Mouse (Mus musculus) layer of hippocampus, adult 18-20 months (tissue): ENCODE data around the gene Rtf1. TPM values are rescaled to one million over a fixed set of nuclear protein-coding genes. Genes with fewer than 3 reads are reported as not detected.

ENCODE experiments used
- DNase-seq, 2 experiments: peaks; one replicate each; pipeline ENCODE4 v3.0.0; 2022; ENCODE audit warnings: low spot score in 2 of 2
- total RNA-seq, 2 experiments: library from RNA; stranded (reverse); gene quantifications; 2 replicates each; pipeline ENCODE4 v1.2.3; 2021

Gene Rtf1
- total RNA-seq, 2 experiments from 2014 or later: 60.9 to 61.1 TPM

DNA sequence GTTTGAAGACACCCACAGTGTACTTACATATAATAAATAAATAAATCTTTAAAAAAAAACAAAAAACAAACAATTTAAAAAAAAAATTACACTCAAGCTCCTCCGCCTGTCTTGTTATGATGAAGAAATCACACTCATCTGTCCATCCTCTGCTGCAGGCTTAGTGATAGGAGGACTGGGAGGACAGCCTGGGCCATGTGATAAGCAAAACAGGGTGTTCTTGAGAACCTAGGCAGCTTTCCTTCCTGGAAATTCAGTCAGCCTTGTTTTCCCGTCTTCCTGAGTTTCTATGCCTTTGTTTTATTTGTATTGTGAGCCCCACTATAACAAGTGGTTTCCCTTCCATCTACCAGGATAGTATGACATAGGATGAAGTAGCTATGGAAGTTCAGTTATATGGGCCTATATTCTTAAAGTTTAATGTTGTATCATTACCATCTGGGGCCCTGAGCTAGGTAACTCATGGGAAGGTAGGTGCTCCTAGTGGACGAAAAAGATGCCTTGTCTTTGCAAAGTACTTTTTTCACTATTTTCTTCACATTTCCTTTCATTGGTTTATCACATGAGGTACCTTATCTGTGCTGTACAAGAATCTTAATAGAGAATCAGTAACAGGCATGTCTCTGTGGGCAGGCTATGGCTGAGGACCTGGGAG lies 53.0 kb downstream of the Rtf1 start:
- no peak for DNase-seq

DNA sequence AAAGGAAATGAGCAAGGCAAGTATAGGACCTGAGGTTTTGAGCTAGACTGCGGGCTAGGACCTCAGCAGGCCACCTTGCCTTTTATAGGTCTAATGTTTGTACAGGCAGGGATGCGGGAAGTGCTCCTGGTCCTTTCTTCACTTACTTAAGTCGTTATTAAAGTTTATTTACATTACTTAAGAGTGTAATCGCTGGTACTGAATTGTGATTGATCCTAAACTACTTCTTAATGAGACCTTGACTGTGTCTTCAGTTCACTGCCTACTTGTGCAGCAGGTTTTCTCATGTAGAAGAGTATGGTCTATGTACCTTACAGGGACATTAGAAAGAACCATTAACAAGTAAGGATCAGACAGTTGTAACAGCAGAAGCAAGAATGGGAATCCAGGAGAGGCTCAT lies 55.9 kb downstream of the Rtf1 start:
- no peak for DNase-seq

DNA sequence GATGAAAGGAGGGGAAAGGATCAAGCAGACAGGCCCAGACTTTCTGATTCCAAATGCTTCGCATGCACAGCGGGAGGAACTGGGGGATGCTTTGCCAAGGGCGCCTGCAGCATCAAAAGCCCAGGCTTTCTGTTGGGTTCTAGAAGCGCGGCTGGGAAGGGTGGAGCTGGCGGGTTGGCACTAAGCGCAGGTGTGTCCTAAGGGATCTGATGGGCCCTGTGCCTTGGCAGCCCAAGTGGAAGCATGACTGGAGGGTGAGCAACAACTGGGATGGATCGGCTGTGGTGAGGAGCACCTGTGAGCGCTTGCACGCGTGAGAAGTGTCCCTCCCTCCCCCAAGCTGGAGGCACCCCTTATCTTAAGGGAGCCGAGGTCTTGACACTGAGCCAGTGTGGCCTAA lies 62.3 kb downstream of the Rtf1 start:
- no peak for DNase-seq

DNA sequence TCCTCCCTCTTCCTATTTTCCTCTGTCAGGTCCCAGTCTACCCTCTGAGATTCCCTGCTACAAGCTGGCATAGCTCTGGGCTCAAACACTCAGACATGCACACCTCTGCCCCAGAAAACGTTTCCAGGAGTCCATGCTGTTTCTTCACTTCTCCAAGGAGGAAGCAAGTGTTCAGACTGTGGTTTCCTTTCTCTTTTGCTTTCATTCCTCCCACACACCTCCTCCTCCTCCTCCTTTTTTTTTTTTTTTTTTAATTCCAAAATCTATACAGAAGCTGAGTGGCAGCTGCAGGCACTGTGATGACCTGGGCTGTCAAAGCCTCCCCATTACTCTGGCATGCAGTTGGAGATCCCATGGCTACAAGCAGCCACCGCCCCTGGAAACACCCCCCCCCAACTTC lies 65.7 kb downstream of the Rtf1 start:
- DNase-seq: no peak

DNA sequence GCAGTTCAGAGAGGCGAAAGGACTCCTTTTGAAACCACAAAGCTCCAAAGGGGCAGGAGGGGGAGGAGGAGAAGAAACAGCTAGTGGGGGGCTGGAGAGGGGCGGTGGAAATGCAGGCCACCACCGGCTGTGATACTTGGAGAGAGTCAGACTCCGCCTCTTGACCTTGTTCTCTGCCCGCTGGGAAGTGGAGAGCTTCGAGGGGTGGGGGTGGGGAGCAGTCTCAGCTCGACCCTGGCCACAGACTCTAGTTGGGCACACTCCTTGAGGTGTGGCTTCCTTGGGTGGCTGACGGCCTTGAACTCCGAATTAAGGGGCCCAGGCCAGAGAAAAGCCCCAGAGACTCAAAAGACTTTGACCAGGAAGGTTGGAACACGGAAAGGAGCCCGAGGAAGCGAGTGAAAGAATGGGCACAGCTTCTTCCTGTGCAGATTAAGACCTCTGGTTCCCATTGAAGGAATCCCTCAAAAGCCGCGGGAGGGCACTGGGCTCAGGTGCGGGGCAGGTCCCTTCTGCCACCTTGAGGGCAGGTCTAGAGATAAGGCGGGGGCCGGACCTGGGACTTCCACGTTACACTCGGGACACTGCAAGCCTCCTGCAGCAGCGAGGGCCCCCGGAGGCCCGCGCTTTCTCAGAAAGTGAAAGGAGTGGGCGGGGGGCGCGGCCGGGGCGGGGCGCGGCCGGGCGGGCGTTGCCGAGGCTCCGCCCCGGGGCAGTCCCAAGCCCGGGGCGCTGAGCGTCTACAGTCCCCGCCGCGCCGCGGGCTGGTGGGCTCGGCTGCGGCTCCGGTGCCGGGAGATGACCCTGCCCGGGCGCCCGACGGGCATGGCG lies 66.9 kb downstream of the Rtf1 start, which contains the start of gene Itpka:
Gene Itpka, plus strand, starts transcription at position 757 of the 831 bp plus-strand sequence.
- peak in 1 of 2 experiments; percentile 66 for DNase-seq

DNA sequence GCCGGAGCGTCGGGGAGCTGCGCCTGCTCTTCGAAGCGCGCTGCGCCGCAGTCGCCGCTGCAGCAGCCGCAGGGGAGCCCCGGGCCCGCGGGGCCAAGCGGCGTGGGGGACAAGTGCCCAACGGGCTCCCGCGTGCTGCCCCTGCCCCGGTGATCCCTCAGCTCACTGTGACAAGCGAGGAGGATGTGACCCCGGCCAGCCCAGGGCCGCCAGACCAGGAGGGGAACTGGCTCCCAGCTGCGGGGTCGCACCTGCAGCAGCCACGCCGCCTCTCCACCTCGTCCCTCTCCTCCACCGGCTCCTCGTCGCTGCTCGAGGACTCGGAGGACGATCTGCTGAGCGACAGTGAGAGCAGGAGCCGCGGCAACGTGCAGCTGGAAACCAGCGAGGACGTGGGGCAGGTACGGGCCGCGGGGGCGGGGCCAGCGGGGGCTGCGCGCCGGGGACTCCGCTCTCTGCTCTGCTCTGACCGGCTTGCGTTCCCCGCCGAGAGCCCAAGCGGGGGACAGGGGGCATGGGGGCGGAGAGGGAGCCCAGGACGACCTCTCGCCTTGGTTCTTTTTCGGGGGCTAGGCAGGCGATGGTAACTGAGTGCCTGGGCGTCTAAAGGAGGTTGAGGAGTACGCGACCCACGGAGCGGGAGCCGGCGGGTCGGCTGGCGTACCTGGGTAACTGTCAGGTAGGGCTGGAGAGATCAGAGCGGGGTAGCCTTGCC lies 67.8 kb downstream of the Rtf1 start:
- DNase-seq: peak in 1 of 2 experiments; percentile 50

DNA sequence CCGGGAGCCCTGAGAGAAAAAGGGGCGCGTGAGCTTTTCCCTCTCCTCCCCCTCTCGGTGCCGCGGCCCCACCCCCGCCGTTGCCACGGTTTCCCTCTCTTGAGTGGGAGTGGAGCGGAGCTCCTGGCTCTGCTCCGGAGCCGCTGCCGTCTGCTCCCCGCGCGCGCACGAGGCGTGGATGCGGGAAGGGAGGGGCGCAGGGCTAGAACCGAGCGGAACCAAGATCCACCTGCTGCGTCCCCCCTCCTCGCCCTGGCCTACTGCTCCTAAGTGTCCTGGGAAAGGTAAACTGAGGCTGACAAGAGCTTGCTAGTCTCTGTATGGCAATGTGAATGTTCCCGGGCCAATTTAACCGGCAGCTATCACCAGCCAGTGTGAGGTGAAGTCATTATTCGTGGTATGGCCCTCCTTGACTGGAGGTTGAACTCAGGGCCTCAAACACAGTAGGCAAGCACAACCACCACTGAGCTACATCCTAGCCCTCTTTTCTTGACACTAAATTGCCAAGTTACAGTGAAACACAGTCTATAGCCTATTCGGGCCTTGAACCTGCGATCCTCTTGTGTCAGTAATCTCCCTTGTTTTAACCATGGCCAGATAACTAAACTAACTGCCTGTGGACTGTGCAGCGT lies 68.4 kb downstream of the Rtf1 start:
- peak; percentile 81 to 88 for DNase-seq

DNA sequence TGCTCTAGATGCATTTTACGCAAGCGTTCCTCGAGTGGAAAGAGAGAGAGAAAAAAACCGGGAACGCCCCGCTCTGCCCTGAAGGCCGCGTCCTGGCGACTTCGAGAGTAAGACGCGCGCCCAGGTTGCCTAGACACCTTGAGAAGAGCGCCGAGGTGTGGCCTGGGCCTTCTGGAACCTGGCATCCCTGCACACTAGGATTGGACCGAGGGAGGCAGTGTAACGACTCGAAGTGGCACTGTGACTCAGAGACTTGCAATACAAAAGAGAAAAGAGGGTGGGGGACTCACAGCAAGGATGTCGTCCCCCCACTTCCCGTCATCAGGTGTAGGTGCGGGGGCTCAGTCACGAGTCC lies 68.9 kb downstream of the Rtf1 start:
- DNase-seq: no peak

DNA sequence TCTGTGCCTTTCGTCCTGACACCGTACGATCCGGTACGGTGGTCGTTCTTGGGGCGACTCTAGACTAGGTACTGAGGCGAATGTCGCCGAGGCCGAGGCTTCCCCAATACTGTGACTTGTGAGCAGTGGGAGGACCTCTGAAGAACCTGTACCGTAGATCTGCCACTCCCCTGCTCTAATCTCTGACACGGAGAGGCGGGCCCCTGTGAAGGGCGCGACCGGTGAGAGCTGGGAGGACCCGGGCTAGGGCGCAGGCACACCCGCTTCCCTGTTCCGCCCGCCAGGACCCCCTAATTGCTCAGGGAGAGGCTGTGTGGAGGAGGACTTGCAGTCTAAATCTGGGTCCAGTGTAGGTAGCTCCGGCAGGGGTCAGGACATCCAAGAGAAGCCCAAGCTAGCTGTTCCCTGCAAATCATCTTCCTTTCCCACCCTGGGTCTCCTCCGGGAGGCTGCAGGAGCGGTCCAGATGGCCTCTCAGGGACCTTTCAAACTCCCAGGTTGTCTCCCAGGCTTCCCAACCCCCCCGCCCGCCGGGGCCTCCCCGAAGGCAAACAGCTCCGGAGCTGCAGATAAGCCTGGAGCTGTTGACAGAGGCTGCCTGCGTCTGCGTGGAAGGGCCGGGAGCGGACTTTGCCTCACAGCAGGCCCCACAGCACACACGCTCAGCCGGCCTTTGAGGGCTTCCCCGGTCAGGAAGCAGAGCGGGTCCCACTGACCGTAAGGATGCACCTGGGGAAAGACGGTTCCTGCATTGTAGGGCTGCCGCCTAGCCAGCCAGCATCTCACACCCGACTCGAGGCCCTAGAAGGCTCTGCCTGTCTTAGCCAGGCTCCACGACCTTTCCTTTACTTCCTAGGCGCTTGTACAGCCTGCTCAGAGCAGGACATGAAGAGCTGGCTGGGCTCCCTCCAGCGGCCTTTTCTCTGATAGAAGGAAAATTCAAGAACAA lies 69.6 kb downstream of the Rtf1 start:
- DNase-seq: no peak

DNA sequence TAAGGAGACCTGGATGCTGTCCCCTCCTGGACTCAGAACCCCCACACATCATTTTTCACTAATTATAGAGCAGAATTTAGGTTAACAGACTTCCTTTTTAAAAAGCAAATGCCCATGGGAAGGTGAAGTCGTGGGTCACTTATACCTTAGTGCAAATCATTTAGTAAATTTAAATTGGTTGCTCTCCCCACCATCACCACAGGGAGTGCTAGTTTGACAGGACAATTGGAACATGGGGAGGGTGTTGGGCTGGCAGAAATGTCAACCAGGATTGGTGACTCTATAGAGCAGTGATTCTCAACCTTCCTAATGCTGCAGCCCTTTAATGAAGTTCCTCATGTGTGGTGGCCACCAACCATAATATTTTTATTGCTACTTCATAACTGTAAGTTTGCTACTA lies 70.4 kb downstream of the Rtf1 start:
- DNase-seq: peak in 1 of 2 experiments; percentile 66

DNA sequence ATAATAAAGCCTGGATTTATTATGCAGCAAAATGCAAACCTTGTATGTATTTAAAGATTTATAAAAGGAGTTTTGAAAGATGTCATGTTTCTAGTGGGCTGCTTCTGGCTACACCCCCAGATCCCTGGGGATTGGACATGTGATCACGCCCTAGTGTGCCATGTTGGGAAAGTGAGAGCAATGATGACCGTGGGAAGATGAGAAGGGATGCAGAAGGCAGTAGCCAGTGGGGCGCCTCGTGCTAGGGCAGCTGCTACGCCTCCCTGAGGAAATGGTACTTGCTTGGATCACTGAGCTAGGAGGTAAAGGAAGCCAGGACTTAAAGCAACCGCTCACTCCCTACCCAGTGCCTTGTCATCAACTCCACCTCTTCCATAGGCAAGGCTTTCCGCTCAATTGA lies 72.7 kb downstream of the Rtf1 start:
- peak in 1 of 2 experiments; percentile 49 for DNase-seq

DNA sequence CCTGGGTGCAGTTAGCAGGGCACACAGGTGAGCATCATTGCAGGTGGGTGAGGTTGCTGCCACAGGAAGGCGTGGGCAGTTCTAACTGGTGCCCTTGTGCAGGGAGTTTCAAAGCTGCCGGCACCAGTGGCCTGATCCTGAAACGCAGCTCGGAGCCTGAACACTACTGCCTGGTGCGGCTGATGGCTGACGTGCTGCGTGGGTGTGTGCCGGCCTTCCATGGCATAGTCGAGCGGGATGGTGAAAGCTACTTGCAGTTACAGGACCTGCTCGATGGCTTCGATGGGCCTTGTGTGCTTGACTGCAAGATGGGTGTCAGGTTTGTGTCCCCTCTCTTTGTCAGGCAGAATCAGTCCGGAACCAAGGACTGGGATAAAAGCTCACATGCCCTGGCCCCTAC lies 74.4 kb downstream of the Rtf1 start:
- DNase-seq: no peak

DNA sequence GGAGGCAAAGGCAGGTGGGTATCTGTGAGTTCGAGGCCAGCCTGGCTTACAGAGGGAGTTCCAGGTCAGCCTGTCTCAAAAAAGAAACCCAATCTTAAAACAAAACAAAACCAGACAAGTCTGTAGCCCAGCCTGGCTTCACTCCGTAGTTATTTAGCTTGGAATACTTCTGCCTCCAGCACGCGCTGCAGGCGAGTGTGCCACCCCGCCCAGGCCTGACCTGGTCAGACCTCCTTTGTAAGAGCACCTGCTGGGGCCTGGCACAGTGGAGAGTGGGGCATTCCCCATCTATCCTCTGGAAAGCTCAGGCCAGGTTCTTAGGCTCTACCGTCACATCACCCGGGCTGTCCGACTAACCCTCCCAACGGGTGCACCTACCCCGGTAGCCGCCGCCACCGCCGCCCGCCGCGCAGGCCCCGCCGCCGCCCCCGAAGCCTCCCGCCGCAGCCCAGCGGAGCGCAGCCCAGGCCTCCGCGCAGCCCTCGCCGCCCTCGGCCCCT lies 82.8 kb downstream of the Rtf1 start:
- no peak for DNase-seq

DNA sequence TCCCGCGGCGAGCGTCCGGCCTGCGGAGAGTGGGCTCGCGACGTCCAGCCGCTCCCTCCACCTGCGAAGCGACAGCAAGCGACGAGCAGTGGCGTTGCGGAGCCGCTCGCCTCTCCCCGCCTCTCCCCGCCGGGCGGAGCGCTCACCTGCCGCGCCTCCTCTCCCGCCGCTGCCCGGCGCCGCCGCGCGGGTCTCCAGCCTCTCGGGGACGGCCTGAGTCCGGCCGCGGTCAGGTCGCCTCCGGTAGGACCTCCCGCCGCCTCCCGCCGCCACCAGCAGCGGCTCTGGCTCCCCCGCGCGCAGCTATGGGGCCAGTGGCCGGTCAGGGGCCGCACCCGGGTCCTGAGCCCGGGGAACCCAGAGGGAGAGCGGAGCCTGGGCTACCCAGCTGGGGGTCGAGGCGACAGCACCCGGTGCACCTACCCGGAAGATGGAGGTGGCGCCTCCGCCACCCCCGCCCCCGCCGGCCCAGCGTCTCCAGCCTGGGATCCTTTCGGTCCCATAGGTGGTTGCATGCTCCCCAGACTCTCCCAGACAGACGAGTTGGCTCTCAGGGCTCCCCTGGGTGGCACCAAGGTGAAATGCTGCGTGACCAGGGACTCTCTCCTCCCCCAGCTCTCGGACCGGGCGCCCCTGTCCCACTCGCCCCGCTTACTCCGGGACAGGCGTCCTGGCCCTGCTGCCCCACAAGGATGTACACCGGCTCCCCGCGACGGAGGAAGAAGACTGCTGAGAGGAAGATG lies 83.4 kb downstream of the Rtf1 start:
- no peak for DNase-seq

DNA sequence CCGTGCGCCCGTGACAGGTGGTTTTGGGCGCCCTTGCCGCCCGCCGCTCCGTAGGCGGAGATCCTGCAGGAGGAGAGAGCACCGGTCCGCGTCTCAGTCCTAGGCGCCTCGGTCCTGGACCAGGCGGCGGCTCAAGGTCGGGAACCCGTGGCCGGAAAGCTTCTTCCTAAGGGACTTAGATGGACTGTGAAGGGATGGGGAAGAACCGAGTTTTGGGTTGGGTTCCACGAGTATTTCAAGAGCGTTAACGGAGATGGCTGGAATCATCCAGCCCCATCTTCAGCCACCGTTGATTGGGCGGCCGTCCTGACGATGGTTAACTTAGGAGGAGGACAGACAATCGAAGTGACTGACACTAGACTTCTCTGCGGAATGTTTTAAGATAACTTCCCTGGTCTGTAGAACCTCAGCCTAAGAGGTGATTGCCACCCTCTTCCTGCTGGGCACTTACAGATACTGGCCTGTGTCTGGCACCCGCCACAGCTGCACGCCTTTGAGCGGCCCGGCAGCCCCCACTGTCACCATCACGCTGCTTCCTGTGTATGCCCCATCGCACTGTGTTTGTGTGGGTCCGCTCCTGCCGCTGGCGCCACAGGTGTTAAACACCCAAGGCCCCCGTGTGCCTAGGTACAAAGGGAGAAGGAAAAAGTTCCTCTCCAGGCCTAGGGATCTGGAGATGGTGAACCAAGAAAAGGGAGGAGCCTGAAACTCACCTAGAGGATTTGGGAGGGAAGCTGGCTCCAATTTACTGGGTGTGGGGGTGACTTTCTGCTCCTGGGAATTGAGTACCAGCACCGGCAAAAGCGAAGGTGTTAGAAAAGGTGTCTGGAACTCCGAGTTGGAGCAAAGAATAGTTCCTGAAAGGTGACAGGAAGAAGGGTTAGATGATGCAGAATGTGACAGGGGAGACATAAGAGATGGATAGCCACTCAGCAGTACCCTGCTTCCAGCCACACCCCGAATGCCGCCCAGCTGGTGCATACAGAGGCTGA lies 84.3 kb downstream of the Rtf1 start:
- DNase-seq: no peak

DNA sequence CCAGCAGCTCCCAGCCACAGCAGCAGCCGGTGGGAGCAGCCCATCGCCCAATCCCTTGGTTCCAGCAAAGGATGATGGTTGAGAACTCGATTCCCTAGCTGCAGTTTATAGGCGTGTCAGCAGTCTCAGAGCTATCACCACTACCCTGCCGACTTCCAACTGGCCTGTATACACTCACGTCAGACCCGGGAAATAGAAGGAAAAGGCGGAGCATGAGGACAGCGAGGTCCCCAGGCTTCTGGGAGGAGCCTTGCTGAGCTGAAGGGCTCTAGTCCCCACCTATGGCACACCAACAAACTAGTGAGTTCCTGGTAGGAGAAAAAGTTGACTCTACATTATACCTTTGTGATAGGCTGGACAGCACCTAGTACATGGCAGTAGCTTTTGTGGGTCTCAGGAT lies 85.4 kb downstream of the Rtf1 start, which contains the start of gene Ltk:
Gene Ltk, minus strand, starts transcription at position 181 of the 400 bp plus-strand sequence.
- no peak for DNase-seq

DNA sequence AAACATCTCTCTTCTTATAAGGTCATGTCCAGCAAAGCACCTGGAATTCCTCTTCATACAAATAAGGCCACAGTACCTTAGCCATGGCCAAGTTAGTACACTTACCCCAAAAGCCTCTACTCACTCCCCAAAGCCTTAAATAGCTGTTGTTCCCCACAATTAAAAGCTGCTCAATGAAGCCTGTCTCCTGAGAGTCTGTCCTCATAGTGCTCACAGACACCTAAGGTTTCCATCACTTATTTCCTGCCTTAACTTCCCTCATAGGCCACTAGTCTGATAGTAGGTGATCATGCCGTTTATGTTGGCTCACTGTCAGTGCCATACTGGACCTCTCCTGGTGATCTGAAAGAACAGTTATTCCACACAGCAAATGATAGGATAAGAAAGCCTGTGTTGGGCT lies 87.4 kb downstream of the Rtf1 start:
- no peak for DNase-seq

DNA sequence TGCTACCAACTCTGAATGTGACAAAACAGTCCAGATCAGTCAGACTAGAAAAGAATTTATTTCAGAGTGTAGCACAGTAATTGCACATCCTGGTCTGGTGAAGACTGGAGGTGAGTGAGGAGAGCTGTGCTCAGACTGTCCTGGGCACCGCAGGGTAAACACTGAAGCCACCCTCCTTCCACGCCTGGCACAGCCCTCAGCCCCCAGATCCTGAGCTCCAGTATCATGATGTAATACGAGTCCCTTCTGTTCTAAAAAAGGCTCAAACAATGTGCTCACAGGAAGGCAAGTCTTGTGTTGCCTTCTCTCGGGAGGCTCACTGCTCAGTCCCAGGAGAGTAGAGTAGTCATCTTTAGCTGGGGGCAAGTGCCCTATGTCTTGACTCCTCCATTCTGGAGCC lies 89.1 kb downstream of the Rtf1 start:
- DNase-seq: no peak
